Mouse (Mus musculus): ENCODE data around the gene Spon1.

DNA sequence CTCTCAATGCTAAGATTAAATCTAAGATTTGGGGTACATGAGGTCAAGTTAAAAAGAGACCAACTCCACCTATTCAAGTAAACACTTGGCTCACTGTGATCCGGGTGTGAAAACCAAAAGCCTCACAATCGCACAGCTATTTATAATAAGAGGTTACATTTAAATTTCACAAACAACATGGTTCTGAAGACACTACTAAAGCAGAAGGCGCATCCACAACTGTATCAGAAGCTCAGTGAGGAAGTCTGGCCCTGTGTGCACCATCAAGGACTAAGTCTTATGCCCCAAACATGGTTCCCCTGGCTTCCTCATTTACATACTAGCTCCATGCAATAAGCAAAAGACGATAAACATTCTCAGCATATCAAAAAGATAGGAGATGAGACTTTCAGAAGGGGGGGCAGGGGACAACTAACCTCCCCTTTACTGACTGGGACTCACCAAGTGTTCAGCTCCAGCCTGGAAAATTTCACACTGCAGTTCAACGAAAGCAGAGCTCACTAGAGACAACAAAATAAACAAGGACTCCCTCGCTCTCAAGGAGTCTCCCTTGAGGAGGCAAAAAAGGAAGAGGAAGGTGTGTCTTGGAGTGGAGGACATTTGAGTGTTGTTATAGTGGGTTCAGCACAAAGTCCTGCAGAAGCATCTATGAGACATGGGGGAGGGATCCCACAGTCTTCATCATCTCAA is 320.4 kb downstream of the Spon1 start:
- TF ChIP-seq CTCF (conservative IDR thresholded peaks at IDR 0.05; ENCODE audit: low read length) (no peak), NANOG (IDR thresholded peaks at IDR 0.05; ENCODE audit: borderline replicate concordance, low read length) (no peak), POU5F1 (IDR thresholded peaks at IDR 0.05; ENCODE audit: borderline replicate concordance, low read length) (no peak)

Measured in E14TG2a.4 (cell line).